Mouse (Mus musculus): ENCODE measurements around the gene Abcg1. TPM values are rescaled to one million over a fixed set of nuclear protein-coding genes. Genes with fewer than 3 reads are reported as not detected.

The Abcg1 gene
- total RNA-seq, 2 experiments from 2014 or later = 1.6 to 1.7 TPM

Other genes with a start within 250 kb of the Abcg1 start
- not detected for gene Glp1r, start 155.9 kb upstream of the Abcg1 start, total RNA-seq (2021)
- not detected for gene Umodl1, start 103.0 kb upstream of the Abcg1 start, total RNA-seq (2021)
- gene Tff3, start 72.0 kb downstream of the Abcg1 start, total RNA-seq (2021) = not detected
- gene Tff2, start 86.6 kb downstream of the Abcg1 start, total RNA-seq (2021) = not detected
- not detected for gene Tff1, start 107.6 kb downstream of the Abcg1 start, total RNA-seq (2021)
- not detected for gene Tmprss3, start 141.3 kb downstream of the Abcg1 start, total RNA-seq (2021)
- not detected for gene Ubash3a, start 150.2 kb downstream of the Abcg1 start, total RNA-seq (2021)
- 10 to 100 TPM in 1 of 2 experiments, 1 to 10 TPM in 1; 2.4 to 11.6 TPM for gene Rsph1, start 219.7 kb downstream of the Abcg1 start, total RNA-seq (2021)
- gene Slc37a1, start 229.1 kb downstream of the Abcg1 start, total RNA-seq (2021) = 1 to 10 TPM; 3.7 to 5.9 TPM